Mouse (Mus musculus) thymus, adult 2 months (tissue): ENCODE results near the gene Arhgef39.

Experiments
- CTCF ChIP-seq: fragments of 200-500 bp; IDR thresholded peaks from 2 replicates; pipeline ENCODE4 v1.5.1; 2012; ENCODE audit warnings: mild to moderate bottlenecking, control low read depth, low read length, moderate library complexity, borderline replicate concordance; ENCODE audit not compliant: control insufficient read depth, poor library complexity, insufficient read depth; ENCODE audit errors: extremely low read depth
- POLR2A ChIP-seq: fragments of 200-500 bp; IDR thresholded peaks from 2 replicates; pipeline ENCODE4 v1.6.1; 2012; ENCODE audit warnings: mild to moderate bottlenecking, low read length, control low read depth, moderate library complexity; ENCODE audit not compliant: control insufficient read depth, poor library complexity, insufficient read depth; ENCODE audit errors: extremely low read depth

GRCm38 (mm10) chr4:43506074-43506473, 6.6 kb upstream of the Arhgef39 start:
- TF ChIP-seq CTCF (no peak), POLR2A (no peak)
